Mouse (Mus musculus): Measurements from ENCODE around the gene Olfr1472.
"Not testable (repeated sequence)": the region's sequence is repeated elsewhere in the genome, so short reads cannot be mapped to it uniquely, and the experiment has no call there.

The Olfr1472 gene

GRCm38 (mm10) chr19:13455986-13456385 is at the start of gene Olfr1472:
Gene Olfr1472, minus strand, starts transcription at chr19:13456086.
- no peak for DNase-seq

- DNase-seq, result no peak
Measured at GRCm38 (mm10) chr19:13500246-13500645, 44.4 kb upstream of the Olfr1472 start, which contains the start of gene Olfr1477. Gene Olfr1477, plus strand, starts transcription at chr19:13500546.

GRCm38 (mm10) chr19:13480096-13480495 is 24.2 kb upstream of the Olfr1472 start, which contains the start of gene Olfr1475:
Gene Olfr1475, minus strand, starts transcription at chr19:13480196.
- no peak for DNase-seq

- DNase-seq, result not testable (repeated sequence)
Measured at GRCm38 (mm10) chr19:13469265-13469664, 13.4 kb upstream of the Olfr1472 start, which contains the start of gene Olfr1474. Gene Olfr1474, plus strand, starts transcription at chr19:13469565.

GRCm38 (mm10) chr19:13443109-13443508 is 12.8 kb downstream of the Olfr1472 start, which contains the start of gene Olfr1471:
Gene Olfr1471, plus strand, starts transcription at chr19:13443409.
- not testable (repeated sequence) for DNase-seq

- DNase-seq, result no peak
Measured at GRCm38 (mm10) chr19:13407549-13407948, 48.3 kb downstream of the Olfr1472 start, which contains the start of gene Olfr1469. Gene Olfr1469, plus strand, starts transcription at chr19:13407849.

Data from kidney, postnatal 36 days (tissue).